Mouse (Mus musculus) G1E (cell line): Measurements from ENCODE around the gene Gm17087. TPM values are rescaled to one million over a fixed set of nuclear protein-coding genes. Genes with fewer than 3 reads are reported as not detected.

Experiments used
- ATAC-seq: 2 replicates; pipeline ENCODE4 v1.8.0; 2016; ENCODE audit warnings: mild to moderate bottlenecking; ENCODE audit not compliant: insufficient number of reproducible peaks, poor library complexity, low FRiP score, severe bottlenecking; ENCODE audit errors: extremely low read depth
- DNase-seq: peaks from one replicate; pipeline ENCODE4 v3.0.0; 2012; ENCODE audit warnings: low spot score
- H3K27me3 ChIP-seq: 2 replicates; pipeline ENCODE4 v1.6.1; 2012; ENCODE audit warnings: mild to moderate bottlenecking, low read length, inconsistent platforms; ENCODE audit not compliant: insufficient read depth
- H3K36me3 ChIP-seq: replicated peaks from 2 replicates; pipeline ENCODE3; 2012; ENCODE audit warnings: mild to moderate bottlenecking, inconsistent platforms
- H3K4me1 ChIP-seq: 2 replicates; pipeline ENCODE4 v1.6.1; 2012; ENCODE audit warnings: low read depth, low read length, inconsistent platforms, mixed read lengths; ENCODE audit not compliant: insufficient read depth
- H3K4me3 ChIP-seq: 2 replicates; pipeline ENCODE4 v1.5.1; 2012; ENCODE audit warnings: low read depth, mild to moderate bottlenecking, inconsistent platforms, low read length, moderate library complexity, mixed read lengths
- H3K9me3 ChIP-seq: replicated peaks from 2 replicates; pipeline ENCODE4 v1.6.1; 2012; ENCODE audit warnings: inconsistent platforms
- CTCF ChIP-seq: IDR thresholded peaks from 2 replicates; pipeline ENCODE4 v1.5.1; 2012; ENCODE audit warnings: low read depth, low read length, inconsistent platforms, mixed read lengths
- GATA1 ChIP-seq: IDR thresholded peaks from 2 replicates; pipeline ENCODE4 v1.6.1; 2012; ENCODE audit warnings: borderline replicate concordance, low read length, inconsistent platforms, mixed read lengths
- GATA2 ChIP-seq: IDR thresholded peaks from 2 replicates; pipeline ENCODE4 v1.6.1; 2012; ENCODE audit warnings: low read depth, low read length, inconsistent platforms, borderline replicate concordance
- POLR2AphosphoS5 ChIP-seq: IDR thresholded peaks from 2 replicates; pipeline ENCODE4 v1.6.1; 2012; ENCODE audit warnings: low read depth, low read length, inconsistent platforms; ENCODE audit not compliant: insufficient replicate concordance
- TAL1 ChIP-seq: conservative IDR thresholded peaks from 2 replicates; pipeline ENCODE4 v1.6.1; 2012; ENCODE audit warnings: low read depth, low read length, inconsistent platforms, mixed read lengths
- polyA plus RNA-seq: library from polyadenylated mRNA; stranded (reverse); fragments of >175 nt; gene quantifications from 2 replicates; pipeline ENCODE4 v1.2.3, GENCODE M21; 2012
- total RNA-seq, 2 experiments: library from RNA; stranded (forward) in 1 of 2; stranded (reverse) in 1 of 2; fragments of 200-1000 nt in 1 of 2; fragments of >200 nt in 1 of 2; fragmentation: Nextera tagmentation in 1 of 2; gene quantifications; 2 replicates each; pipeline ENCODE4 v1.2.3; 2014 to 2017

Gene Gm17087
- total and polyA plus RNA-seq, 3 experiments, result not detected

DNA sequence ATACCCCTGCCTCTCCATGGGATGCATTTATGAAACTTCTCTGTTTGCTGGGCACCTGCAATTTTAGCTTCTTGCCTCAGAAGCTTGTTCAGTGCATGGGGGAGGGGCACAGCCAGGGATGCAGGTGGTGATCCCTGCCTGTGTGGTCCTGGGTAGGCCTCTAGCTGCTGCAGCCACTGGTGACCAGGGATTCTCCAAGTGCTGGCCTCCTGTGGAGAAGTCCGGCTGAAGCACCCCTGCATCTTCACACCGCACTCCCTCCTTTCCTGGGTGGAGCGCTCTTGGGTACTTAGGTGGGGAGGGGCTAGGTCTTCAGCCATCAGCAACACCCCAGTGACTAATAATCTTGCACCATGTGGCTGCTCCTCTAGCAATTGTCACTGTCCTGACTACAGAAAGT is 42.8 kb downstream of the Gm17087 start:
- peaks cover 29% of the 10 kb centered on the region for H3K9me3 ChIP-seq
- no peak for ATAC-seq
- H3K4me3 ChIP-seq, result no peak overlapping the region
- H3K36me3 ChIP-seq, result no peaks in the 10 kb centered on the region
- TF ChIP-seq GATA2 (no peak), POLR2AphosphoS5 (no peak), CTCF (no peak), GATA1 (no peak), TAL1 (no peak)
- peaks cover 22% of the 10 kb centered on the region for H3K27me3 ChIP-seq
- no peak for DNase-seq
- no peaks in the 10 kb centered on the region for H3K4me1 ChIP-seq

- H3K9me3 ChIP-seq, result peaks cover 4% of the 10 kb centered on the region; the same call in 1 of the 2 replicates
- H3K36me3 ChIP-seq, result no peaks in the 10 kb centered on the region
- no peaks in the 10 kb centered on the region for H3K27me3 ChIP-seq
- TF ChIP-seq CTCF, result no peak
- no peak for TF ChIP-seq TAL1
- no peak for TF ChIP-seq GATA1
- no peak for TF ChIP-seq GATA2
- no peak for TF ChIP-seq POLR2AphosphoS5
- DNase-seq, result no peak
- ATAC-seq, result no peak
- no peak overlapping the region for H3K4me3 ChIP-seq
- no peaks in the 10 kb centered on the region for H3K4me1 ChIP-seq
These were observed 50.7 kb downstream of the Gm17087 start for GRCm38 (mm10) chr17:8516006-8516405.

Other genes starting within 250 kb of the Gm17087 start
- 0.68 TPM in 1 of 2 replicates, not detected in the other for gene Prr18, start 229.5 kb downstream of the Gm17087 start, total RNA-seq (2014; fragmentation: Nextera tagmentation)
- gene Prr18, start 229.5 kb downstream of the Gm17087 start, total RNA-seq (2017), result 0.06 and 0.27 TPM in 2 replicates
- gene Prr18, start 229.5 kb downstream of the Gm17087 start, polyA plus RNA-seq, result 0.27 and 0.29 TPM in 2 replicates
- not detected in 2 replicates for gene T2, start 211.0 kb downstream of the Gm17087 start, total RNA-seq (2014; fragmentation: Nextera tagmentation)
- not detected in 2 replicates for gene T2, start 211.0 kb downstream of the Gm17087 start, total RNA-seq (2017)
- gene T2, start 211.0 kb downstream of the Gm17087 start, polyA plus RNA-seq, result not detected in 2 replicates
- gene T, start 132.5 kb downstream of the Gm17087 start, total RNA-seq (2014; fragmentation: Nextera tagmentation), result not detected in 2 replicates
- 0.05 TPM in 1 of 2 replicates, not detected in the other for gene T, start 132.5 kb downstream of the Gm17087 start, total RNA-seq (2017)
- not detected in 2 replicates for gene T, start 132.5 kb downstream of the Gm17087 start, polyA plus RNA-seq
- 0.44 and 0.83 TPM in 2 replicates for gene Pde10a, start 41.6 kb downstream of the Gm17087 start, total RNA-seq (2014; fragmentation: Nextera tagmentation)
- gene Pde10a, start 41.6 kb downstream of the Gm17087 start, total RNA-seq (2017), result 0.17 and 0.27 TPM in 2 replicates
- not detected in 2 replicates for gene Pde10a, start 41.6 kb downstream of the Gm17087 start, polyA plus RNA-seq